Mouse (Mus musculus) small intestine, adult 2 months (tissue): ENCODE data around the gene Hoxd8. TPM values are rescaled to one million over a fixed set of nuclear protein-coding genes. Genes with fewer than 3 reads are reported as not detected.

Source experiments
- H3K27ac ChIP-seq: fragments of 200-500 bp; 2 replicates; pipeline ENCODE4 v1.5.1; 2012; ENCODE audit warnings: low read depth, low read length, control low read depth, inconsistent platforms; ENCODE audit not compliant: insufficient read depth
- H3K27me3 ChIP-seq: fragments of 200-500 bp; 2 replicates; pipeline ENCODE4 v1.6.1; 2012; ENCODE audit warnings: mild to moderate bottlenecking, moderate library complexity, low read length, inconsistent platforms; ENCODE audit not compliant: control insufficient read depth, insufficient read depth
- H3K36me3 ChIP-seq: fragments of 200-500 bp; 2 replicates; pipeline ENCODE4 v1.6.1; 2012; ENCODE audit warnings: mild to moderate bottlenecking, low read length, control low read depth, inconsistent platforms; ENCODE audit not compliant: control insufficient read depth, insufficient read depth
- H3K4me1 ChIP-seq: fragments of 200-500 bp; 2 replicates; pipeline ENCODE4 v1.6.1; 2012; ENCODE audit warnings: low read length, inconsistent platforms, mixed read lengths; ENCODE audit not compliant: control insufficient read depth, insufficient read depth, insufficient read length
- H3K4me3 ChIP-seq: fragments of 200-500 bp; 2 replicates; pipeline ENCODE4 v1.5.1; 2012; ENCODE audit warnings: low read depth, mild to moderate bottlenecking, control low read depth, inconsistent platforms, low read length, moderate library complexity
- CTCF ChIP-seq: fragments of 200-500 bp; IDR thresholded peaks from 2 replicates; pipeline ENCODE4 v1.5.1; 2012; ENCODE audit warnings: low read depth, mild to moderate bottlenecking, control low read depth, inconsistent platforms, low read length, moderate library complexity, mixed read lengths; ENCODE audit not compliant: insufficient replicate concordance, insufficient read length; ENCODE audit errors: extremely low read depth
- POLR2A ChIP-seq: fragments of 200-500 bp; IDR thresholded peaks from 2 replicates; pipeline ENCODE4 v1.6.1; 2012; ENCODE audit warnings: low read depth, mild to moderate bottlenecking, control low read depth, inconsistent platforms, low read length, moderate library complexity
- WGBS: fragments of 180-500 bp; shearing (Covaris S2); methylation state at CpG from one replicate; pipeline ENCODE4 v1.1.7; 2018; 5-methylcytosine and 5-hydroxymethylcytosine counted together
- polyA plus RNA-seq: library from polyadenylated mRNA; depleted of rRNA; stranded (reverse); fragments of >200 nt; gene quantifications from 2 replicates; pipeline ENCODE4 v1.2.3, GENCODE M21; 2012

Gene Hoxd8
- polyA plus RNA-seq, 1 experiment, result 3.1 TPM

GRCm38 (mm10) chr2:74691022-74691951, 13.1 kb upstream of the Hoxd8 start, which contains the start of gene Hoxd10:
Gene Hoxd10 (plus strand): TSS chr2:74691924.
- peaks cover 82% of the 10 kb centered on the region for H3K27me3 ChIP-seq
- WGBS, result 5% methylated on average over 56 of the region's 56 CpGs
- no peak within 1 kb of the TSS for H3K4me3 ChIP-seq
- no peaks in the 10 kb centered on the region; the same call in 1 of the 2 replicates for H3K4me1 ChIP-seq
- H3K27ac ChIP-seq, result no peak within 1 kb of the TSS
- no peak for TF ChIP-seq CTCF
- no peaks in the 10 kb centered on the region for H3K36me3 ChIP-seq

GRCm38 (mm10) chr2:74691995-74692807, 12.2 kb upstream of the Hoxd8 start:
- peaks cover 85% of the 10 kb centered on the region for H3K27me3 ChIP-seq
- no peaks in the 10 kb centered on the region; the same call in 1 of the 2 replicates for H3K4me1 ChIP-seq
- no peak overlapping the region for H3K27ac ChIP-seq
- 7% methylated on average over 35 of the region's 35 CpGs for WGBS
- TF ChIP-seq CTCF, result no peak
- no peak overlapping the region for H3K4me3 ChIP-seq
- H3K36me3 ChIP-seq, result no peaks in the 10 kb centered on the region

GRCm38 (mm10) chr2:74692808-74693431, 11.5 kb upstream of the Hoxd8 start:
- WGBS, result 4% methylated on average over 20 of the region's 20 CpGs
- peaks cover 85% of the 10 kb centered on the region for H3K27me3 ChIP-seq
- no peaks in the 10 kb centered on the region for H3K36me3 ChIP-seq
- no peak overlapping the region for H3K4me3 ChIP-seq
- peaks cover 2% of the 10 kb centered on the region for H3K4me1 ChIP-seq
- TF ChIP-seq CTCF (no peak), POLR2A (no peak)
- no peak overlapping the region for H3K27ac ChIP-seq

- H3K27ac ChIP-seq, result no peak overlapping the region
- no peak for TF ChIP-seq POLR2A
- no peak for TF ChIP-seq CTCF
- WGBS, result 16% methylated on average over 4 of the region's 4 CpGs
- H3K4me3 ChIP-seq, result no peak overlapping the region
- H3K4me1 ChIP-seq, result peaks cover 5% of the 10 kb centered on the region
- peaks cover 86% of the 10 kb centered on the region for H3K27me3 ChIP-seq
- no peaks in the 10 kb centered on the region for H3K36me3 ChIP-seq
Measured at GRCm38 (mm10) chr2:74693432-74693827, 11.0 kb upstream of the Hoxd8 start.

GRCm38 (mm10) chr2:74694066-74694465, 10.3 kb upstream of the Hoxd8 start:
- no peak overlapping the region for H3K27ac ChIP-seq
- H3K4me3 ChIP-seq, result no peak overlapping the region
- TF ChIP-seq POLR2A, result no peak
- TF ChIP-seq CTCF, result peak; percentile 29; the same call in 1 of the 2 replicates
- H3K36me3 ChIP-seq, result no peaks in the 10 kb centered on the region
- peaks cover 5% of the 10 kb centered on the region for H3K4me1 ChIP-seq
- 8% methylated on average over 16 of the region's 16 CpGs for WGBS
- peaks cover 89% of the 10 kb centered on the region for H3K27me3 ChIP-seq

GRCm38 (mm10) chr2:74695383-74695782, 9.0 kb upstream of the Hoxd8 start:
- H3K27me3 ChIP-seq, result peaks cover 91% of the 10 kb centered on the region
- peaks cover 5% of the 10 kb centered on the region for H3K4me1 ChIP-seq
- TF ChIP-seq POLR2A (no peak), CTCF (no peak)
- no peak overlapping the region for H3K4me3 ChIP-seq
- WGBS, result 16% methylated on average over 1 of the region's 1 CpGs
- no peaks in the 10 kb centered on the region for H3K36me3 ChIP-seq
- no peak overlapping the region for H3K27ac ChIP-seq
